ENCODE assay signal across 8 mouse cellular contexts in the genomic region with DNA sequence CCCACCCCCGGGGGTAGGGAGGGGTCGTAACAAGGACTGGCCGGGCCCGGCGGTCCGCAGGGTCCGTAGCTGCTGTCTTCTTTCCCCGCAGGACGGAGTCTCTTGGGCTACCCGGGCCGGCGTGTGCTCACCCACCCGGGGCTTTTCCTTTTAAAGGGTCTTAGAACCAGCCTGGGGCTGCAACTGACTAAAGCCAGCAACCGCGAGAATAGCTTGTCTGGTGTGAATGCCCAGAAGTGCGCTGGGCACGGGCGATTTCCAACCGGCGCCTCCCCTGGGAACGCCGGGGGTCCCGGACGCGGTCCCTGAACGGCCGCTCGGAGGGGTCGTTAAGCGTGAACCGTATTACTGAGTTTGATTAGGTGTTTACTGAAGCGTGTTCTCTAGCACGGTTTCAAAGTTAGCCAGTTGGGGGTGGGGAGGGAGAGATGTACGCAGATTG. TPM values are rescaled to one million over a fixed set of nuclear protein-coding genes. Genes with fewer than 3 reads are reported as not detected.
DNase-seq lines count a peak whose midpoint lies in the region; ATAC-seq and TF ChIP-seq lines count a peak whose summit lies in the region.

No protein-coding gene starts in this region.

- peak overlapping the region; percentile 88 for H3K9ac ChIP-seq in heart, embryonic 14.5 days (ENCODE audit: low read length)

- ATAC-seq in heart, embryonic 14.5 days (ENCODE audit: insufficient number of reproducible peaks, insufficient read depth, low FRiP score, low read depth), result peak; percentile 23; the same call in 1 of the 2 replicates

- DNase-seq in left cerebral cortex, adult 2 months (ENCODE audit: extremely low spot score in 1 of 2, low spot score in 2 of 2), result no peak
- no peak for DNase-seq in left cerebral cortex, postnatal 10 days (ENCODE audit: extremely low spot score in 1 of 2, low spot score in 2 of 2)
- DNase-seq in adipocyte (ENCODE audit: low spot score), result peak; percentile 47
- DNase-seq in liver, result peak; percentile 16
- peak; percentile 56 for DNase-seq in retina, embryonic 14.5 days (ENCODE audit: low spot score)
- no peak for DNase-seq in left cerebral cortex, adult 8-10 months (ENCODE audit: low spot score in 2 of 2)
- DNase-seq in ovary, postnatal 10 days (ENCODE audit: low spot score), result no peak

- intact Hi-C loops in left cerebral cortex, adult 2 months (cut with DNase I), result loop anchor here (5.0 kb wide), 2 partner anchors 179 to 504 kb away; partner anchors contain the start of genes Iqcg, Rpl35a and Zfp148
- intact Hi-C loops in left cerebral cortex, postnatal 10 days (cut with DNase I), result no loop called here

- TF ChIP-seq CTCF in left cerebral cortex, adult 2 months (IDR thresholded peaks at IDR 0.05), result no peak

- peak overlapping the region; percentile 85 for H3K27ac ChIP-seq in left cerebral cortex, adult 2 months
- H3K27ac ChIP-seq in heart, embryonic 14.5 days (replicated peaks in 1 of 2; ENCODE audit: control insufficient read depth in 1 of 2, insufficient read depth in 1 of 2, low read depth in 2 of 2, low read length in 2 of 2), result peak overlapping the region in 1 of 2 experiments; percentile 86; a peak in 2 of 4 replicates

- no peaks in the 10 kb centered on the region for H3K9me3 ChIP-seq in heart, embryonic 14.5 days (ENCODE audit: control insufficient read depth, low read length)

- peak overlapping the region; percentile 84 for H3K4me2 ChIP-seq in heart, embryonic 14.5 days (ENCODE audit: low read length)

- H3K4me1 ChIP-seq in heart, embryonic 14.5 days (ENCODE audit: control insufficient read depth in 2 of 2, insufficient read depth in 2 of 2, low read length in 2 of 2), result peaks cover 6 to 38% of the 10 kb centered on the region in 2 experiments

- WGBS in heart, embryonic 14.5 days, result under 1% methylated on average over 33 of the region's 34 CpGs

- peak overlapping the region; percentile 96 for H3K4me3 ChIP-seq in left cerebral cortex, adult 2 months
- peak overlapping the region; percentile 74 to 83 for H3K4me3 ChIP-seq in heart, embryonic 14.5 days (ENCODE audit: control insufficient read depth in 1 of 2, insufficient read depth in 1 of 2, low read depth in 1 of 2, low read length in 2 of 2)

- H3K36me3 ChIP-seq in heart, embryonic 14.5 days (ENCODE audit: control insufficient read depth, insufficient read depth, low read length), result 0 out of 2 replicates have a peak, but pooled peaks cover 8% of the 10 kb centered on the region

- no peaks in the 10 kb centered on the region for H3K27me3 ChIP-seq in heart, embryonic 14.5 days (ENCODE audit: control insufficient read depth, insufficient read depth, low read length)

RNA-seq across cellular contexts. Expression of gene Rubcn, which starts 0.6 kb away (rescaled TPM):
- total RNA-seq in left cerebral cortex, adult 2 months (2021), result 10 to 100 TPM; 69.8 to 73.7 TPM
- 10 to 100 TPM; 59.9 to 60.6 TPM for total RNA-seq in left cerebral cortex, postnatal 10 days (2021)
- polyA plus RNA-seq in heart, embryonic 14.5 days (2014; fragmentation: Nextera tagmentation; extraction: Ambion mirVana), result 30.4 and 30.7 TPM in 2 replicates
- 10 to 100 TPM; 63.9 to 74.1 (median 69.3) TPM for total RNA-seq in left cerebral cortex, adult 8-10 months (2022)

RNA-seq across cellular contexts. Expression of gene Fyttd1, which starts 0.9 kb away (rescaled TPM):
- total RNA-seq in left cerebral cortex, adult 2 months (2021), result 100 to 1,000 TPM; 112 to 119 TPM
- 100 to 1,000 TPM; 138 to 145 TPM for total RNA-seq in left cerebral cortex, postnatal 10 days (2021)
- 166 and 170 TPM in 2 replicates for polyA plus RNA-seq in heart, embryonic 14.5 days (2014; fragmentation: Nextera tagmentation; extraction: Ambion mirVana)
- total RNA-seq in left cerebral cortex, adult 8-10 months (2022), result 100 to 1,000 TPM in 2 of 4 experiments, 10 to 100 TPM in 2; 94.8 to 117 (median 99.8) TPM

RNA-seq across cellular contexts. Expression of gene Lrch3, which starts 35.7 kb away (rescaled TPM):
- total RNA-seq in left cerebral cortex, adult 2 months (2021), result 10 to 100 TPM; 37.7 to 39.3 TPM
- total RNA-seq in left cerebral cortex, postnatal 10 days (2021), result 10 to 100 TPM; 28.9 to 32.4 TPM
- 22.0 and 25.4 TPM in 2 replicates for polyA plus RNA-seq in heart, embryonic 14.5 days (2014; fragmentation: Nextera tagmentation; extraction: Ambion mirVana)
- total RNA-seq in left cerebral cortex, adult 8-10 months (2022), result 10 to 100 TPM; 34.4 to 51.8 (median 42.0) TPM

Comparison
In these comparisons a context has a peak if more than half of its experiments do, and no peak if none do; other contexts are left out.
1. DNase-seq: peak in adipocyte (single experiment), liver (single experiment) and retina, embryonic 14.5 days (single experiment); none in left cerebral cortex, adult 2 months (0 of 2), left cerebral cortex, postnatal 10 days (0 of 2), left cerebral cortex, adult 8-10 months (0 of 2) and ovary, postnatal 10 days (single experiment).